Mouse (Mus musculus): ENCODE measurements at regions not wholly inside any gene's neighbourhood (a gene's known extent, or its start where the extent isn't known, plus 50 kb on each side); places are given as distances from the start of the nearest gene placed in this dataset.

GRCm38 (mm10) chr1:81718233-81718632, 514.7 kb upstream of the Gm9747 start:
- Histone ChIP-seq H3K4me2 (replicated peaks; ENCODE audit: low read depth, low read length, severe bottlenecking) (no peak overlapping the region), H3K4me1 (ENCODE audit: control insufficient read depth, insufficient read depth, low read length) (0 out of 2 replicates have a peak, but pooled peaks cover 8% of the 10 kb centered on the region), H3K27me3 (ENCODE audit: control insufficient read depth, insufficient read depth, low read length) (no peaks in the 10 kb centered on the region), H3K27ac (replicated peaks; ENCODE audit: low read depth, low read length) (0 out of 2 replicates have a peak overlapping the region, but pooled peaks have one; percentile 21), H3K9ac (ENCODE audit: low read depth, low read length, severe bottlenecking) (no peak overlapping the region), H3K9me3 (ENCODE audit: control insufficient read depth, low read length) (no peaks in the 10 kb centered on the region), H3K36me3 (ENCODE audit: control insufficient read depth, insufficient read depth, low read length) (no peaks in the 10 kb centered on the region), H3K4me3 (replicated peaks; ENCODE audit: low read length) (no peak overlapping the region)
- TF ChIP-seq POLR2A (IDR thresholded peaks at IDR 0.05; ENCODE audit: borderline replicate concordance, extremely low read depth, insufficient read depth, insufficient read length) = no peak
- ATAC-seq (ENCODE audit: low FRiP score, low read depth) (peak; percentile 76; the same call in 1 of the 2 replicates), DNase-seq (ENCODE audit: low spot score) (peak; percentile 57)

- WGBS = 81% methylated on average over 2 of the region's 2 CpGs
Observed at GRCm38 (mm10) chr1:81724859-81725258, 508.1 kb upstream of the Gm9747 start.

GRCm38 (mm10) chr1:81726268-81727132, 506.4 kb upstream of the Gm9747 start:
- no peaks in the 10 kb centered on the region for H3K4me1 ChIP-seq (ENCODE audit: control insufficient read depth, insufficient read depth, low read length)
- WGBS = 95% methylated on average over 2 of the region's 2 CpGs
- H3K27ac ChIP-seq (replicated peaks; ENCODE audit: low read depth, low read length) = no peak overlapping the region
- TF ChIP-seq POLR2A (IDR thresholded peaks at IDR 0.05; ENCODE audit: borderline replicate concordance, extremely low read depth, insufficient read depth, insufficient read length) = no peak
- no peak overlapping the region for H3K4me3 ChIP-seq (replicated peaks; ENCODE audit: low read length)
- H3K36me3 ChIP-seq (ENCODE audit: control insufficient read depth, insufficient read depth, low read length) = no peaks in the 10 kb centered on the region
- H3K27me3 ChIP-seq (ENCODE audit: control insufficient read depth, insufficient read depth, low read length) = no peaks in the 10 kb centered on the region
- no peak overlapping the region for H3K4me2 ChIP-seq (replicated peaks; ENCODE audit: low read depth, low read length, severe bottlenecking)
- DNase-seq (ENCODE audit: low spot score) = no peak
- no peak overlapping the region for H3K9ac ChIP-seq (ENCODE audit: low read depth, low read length, severe bottlenecking)
- no peak for ATAC-seq (ENCODE audit: low FRiP score, low read depth)
- no peaks in the 10 kb centered on the region for H3K9me3 ChIP-seq (ENCODE audit: control insufficient read depth, low read length)

More at GRCm38 (mm10) chr1:81724859-81725258, 508.1 kb upstream of the Gm9747 start:
- no peaks in the 10 kb centered on the region for H3K36me3 ChIP-seq (ENCODE audit: control insufficient read depth, insufficient read depth, low read length)
- no peak overlapping the region for H3K4me3 ChIP-seq (replicated peaks; ENCODE audit: low read length)
- ATAC-seq (ENCODE audit: low FRiP score, low read depth) = no peak
- TF ChIP-seq POLR2A (IDR thresholded peaks at IDR 0.05; ENCODE audit: borderline replicate concordance, extremely low read depth, insufficient read depth, insufficient read length) = no peak
- no peaks in the 10 kb centered on the region for H3K4me1 ChIP-seq (ENCODE audit: control insufficient read depth, insufficient read depth, low read length)
- H3K9ac ChIP-seq (ENCODE audit: low read depth, low read length, severe bottlenecking) = no peak overlapping the region
- no peak for DNase-seq (ENCODE audit: low spot score)
- no peak overlapping the region for H3K27ac ChIP-seq (replicated peaks; ENCODE audit: low read depth, low read length)
- H3K9me3 ChIP-seq (ENCODE audit: control insufficient read depth, low read length) = no peaks in the 10 kb centered on the region
- no peaks in the 10 kb centered on the region for H3K27me3 ChIP-seq (ENCODE audit: control insufficient read depth, insufficient read depth, low read length)
- H3K4me2 ChIP-seq (replicated peaks; ENCODE audit: low read depth, low read length, severe bottlenecking) = no peak overlapping the region

- Histone ChIP-seq H3K36me3 (ENCODE audit: control insufficient read depth, insufficient read depth, low read length) (no peaks in the 10 kb centered on the region), H3K27me3 (ENCODE audit: control insufficient read depth, insufficient read depth, low read length) (no peaks in the 10 kb centered on the region), H3K4me3 (replicated peaks; ENCODE audit: low read length) (no peak overlapping the region), H3K9me3 (ENCODE audit: control insufficient read depth, low read length) (no peaks in the 10 kb centered on the region), H3K4me2 (replicated peaks; ENCODE audit: low read depth, low read length, severe bottlenecking) (no peak overlapping the region), H3K27ac (replicated peaks; ENCODE audit: low read depth, low read length) (no peak overlapping the region), H3K4me1 (ENCODE audit: control insufficient read depth, insufficient read depth, low read length) (no peaks in the 10 kb centered on the region; the same call in 1 of the 2 replicates), H3K9ac (ENCODE audit: low read depth, low read length, severe bottlenecking) (no peak overlapping the region)
- no peak for TF ChIP-seq POLR2A (IDR thresholded peaks at IDR 0.05; ENCODE audit: borderline replicate concordance, extremely low read depth, insufficient read depth, insufficient read length)
- no peak for ATAC-seq (ENCODE audit: low FRiP score, low read depth)
- WGBS = 78% methylated on average over 6 of the region's 6 CpGs
- peak; percentile 11 for DNase-seq (ENCODE audit: low spot score)
Observed at GRCm38 (mm10) chr1:81737111-81737833, 495.6 kb upstream of the Gm9747 start.

GRCm38 (mm10) chr1:81738384-81738783, 494.5 kb upstream of the Gm9747 start:
- Histone ChIP-seq H3K4me1 (ENCODE audit: control insufficient read depth, insufficient read depth, low read length) (peaks cover 2% of the 10 kb centered on the region; the same call in 1 of the 2 replicates), H3K4me3 (replicated peaks; ENCODE audit: low read length) (no peak overlapping the region), H3K4me2 (replicated peaks; ENCODE audit: low read depth, low read length, severe bottlenecking) (no peak overlapping the region), H3K36me3 (ENCODE audit: control insufficient read depth, insufficient read depth, low read length) (no peaks in the 10 kb centered on the region), H3K27ac (replicated peaks; ENCODE audit: low read depth, low read length) (no peak overlapping the region), H3K27me3 (ENCODE audit: control insufficient read depth, insufficient read depth, low read length) (no peaks in the 10 kb centered on the region), H3K9me3 (ENCODE audit: control insufficient read depth, low read length) (no peaks in the 10 kb centered on the region), H3K9ac (ENCODE audit: low read depth, low read length, severe bottlenecking) (no peak overlapping the region)
- peak; percentile 67; the same call in 1 of the 2 replicates for ATAC-seq (ENCODE audit: low FRiP score, low read depth)
- WGBS = 11% methylated on average over 2 of the region's 2 CpGs
- TF ChIP-seq POLR2A (IDR thresholded peaks at IDR 0.05; ENCODE audit: borderline replicate concordance, extremely low read depth, insufficient read depth, insufficient read length) = no peak
- DNase-seq (ENCODE audit: low spot score) = peak; percentile 51

All from limb, embryonic 14.5 days (tissue).